Mouse (Mus musculus) 416B (cell line): ENCODE measurements around the gene Rlbp1.

Experiments used
- DNase-seq: peaks from one replicate; pipeline ENCODE4 v3.0.0; 2011; ENCODE audit warnings: low read depth

The Rlbp1 gene

GRCm38 (mm10) chr7:79386422-79387133 lies at the start of gene Rlbp1:
Gene Rlbp1 (minus strand): TSS chr7:79387048.
- no peak for DNase-seq

- no peak for DNase-seq
Observed at GRCm38 (mm10) chr7:79428243-79428642, 41.4 kb upstream of the Rlbp1 start.

- DNase-seq, result no peak
Observed at GRCm38 (mm10) chr7:79425804-79426203, 39.0 kb upstream of the Rlbp1 start.

GRCm38 (mm10) chr7:79422876-79423275 lies 36.0 kb upstream of the Rlbp1 start:
- DNase-seq, result peak; percentile 89

DNA sequence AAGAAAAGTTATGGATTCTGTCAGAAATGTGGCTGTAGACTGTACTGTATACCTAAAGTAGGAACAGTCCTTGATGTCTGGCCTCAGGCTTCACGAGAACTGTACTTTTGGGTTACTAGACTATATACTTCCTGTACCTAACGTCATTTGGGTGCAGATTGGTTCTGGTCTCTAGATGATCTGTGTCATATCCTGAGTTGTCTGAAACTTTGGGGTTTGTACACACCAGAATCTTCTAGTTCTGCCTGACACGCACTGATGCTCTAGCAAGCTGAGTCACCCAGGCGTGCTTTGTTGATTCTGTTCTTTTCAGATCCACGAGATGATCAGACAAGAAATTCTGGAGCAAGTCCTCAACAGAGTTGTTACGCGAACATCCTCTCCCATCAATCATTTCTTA lies 33.1 kb upstream of the Rlbp1 start:
- DNase-seq, result peak; percentile 68

- no peak for DNase-seq
Observed at GRCm38 (mm10) chr7:79414449-79415375, 27.9 kb upstream of the Rlbp1 start.

DNA sequence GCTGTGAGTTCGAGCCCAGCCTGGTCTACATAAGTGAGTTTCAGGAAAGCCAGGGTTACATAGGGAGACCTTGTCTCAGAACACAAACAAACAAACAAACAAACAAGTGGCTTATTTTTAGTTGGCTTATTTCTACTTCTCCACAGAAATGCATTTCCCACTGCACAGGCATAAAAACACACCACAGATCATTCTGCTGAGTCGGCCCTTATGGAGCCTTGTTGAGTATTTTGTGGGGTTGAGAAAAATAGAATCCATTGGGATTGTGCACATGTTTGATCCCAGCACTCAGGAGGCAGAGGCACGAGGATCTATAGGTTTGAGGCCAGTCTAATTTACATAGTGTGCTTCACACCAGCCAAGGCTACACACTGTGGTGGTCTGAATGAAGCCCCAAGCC lies 13.4 kb upstream of the Rlbp1 start:
- no peak for DNase-seq

GRCm38 (mm10) chr7:79398971-79399370 lies 12.1 kb upstream of the Rlbp1 start:
- no peak for DNase-seq

- no peak for DNase-seq
Observed at GRCm38 (mm10) chr7:79398426-79398825, 11.6 kb upstream of the Rlbp1 start.

DNA sequence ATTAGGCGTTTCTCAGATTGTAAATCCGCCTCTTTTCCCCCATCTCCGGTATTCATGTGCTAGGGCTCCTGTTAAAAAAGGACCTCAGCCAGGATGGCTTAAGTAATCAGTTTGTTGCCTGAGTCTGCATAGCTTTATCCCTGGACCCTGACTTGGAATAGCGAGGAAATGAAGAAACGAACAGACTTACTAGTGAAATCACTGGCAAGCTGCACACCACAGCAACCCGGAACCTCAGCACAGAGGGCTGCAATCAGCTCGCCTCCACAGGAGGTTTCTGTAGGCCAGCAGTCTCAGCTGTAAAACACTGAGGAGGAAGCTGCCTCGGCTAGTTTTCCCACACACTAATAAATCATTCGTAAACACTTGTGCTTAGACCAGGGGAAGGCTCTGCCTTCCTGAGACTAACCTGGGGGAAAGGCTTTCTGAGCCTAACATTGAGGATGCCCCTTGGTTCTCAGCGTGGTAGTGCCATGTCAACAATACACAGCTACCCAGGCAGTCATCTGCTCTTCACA lies 10.7 kb upstream of the Rlbp1 start:
- DNase-seq, result no peak

GRCm38 (mm10) chr7:79395186-79395585 lies 8.3 kb upstream of the Rlbp1 start:
- no peak for DNase-seq

DNA sequence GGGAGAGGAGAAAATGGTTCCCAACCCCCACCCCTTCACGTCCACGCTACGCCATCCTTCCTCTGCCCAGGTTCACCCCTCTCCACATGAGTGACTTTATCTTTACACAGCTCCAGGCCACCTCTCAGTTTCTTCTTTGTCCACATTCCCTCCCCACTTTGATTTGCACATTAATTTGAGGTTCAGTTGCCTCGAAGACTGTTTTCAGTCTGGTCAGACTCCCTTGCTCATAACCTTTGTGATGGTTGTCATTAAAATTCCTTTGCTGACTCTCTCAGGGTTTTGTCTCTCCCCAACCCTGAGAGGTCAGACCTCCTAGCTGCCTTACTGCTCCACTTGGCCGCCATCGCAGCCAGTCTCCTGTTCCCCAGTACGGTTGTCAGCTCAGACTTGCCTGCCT lies 7.8 kb upstream of the Rlbp1 start:
- DNase-seq, result no peak

- DNase-seq, result no peak
Observed at GRCm38 (mm10) chr7:79393924-79394323, 7.1 kb upstream of the Rlbp1 start.

DNA sequence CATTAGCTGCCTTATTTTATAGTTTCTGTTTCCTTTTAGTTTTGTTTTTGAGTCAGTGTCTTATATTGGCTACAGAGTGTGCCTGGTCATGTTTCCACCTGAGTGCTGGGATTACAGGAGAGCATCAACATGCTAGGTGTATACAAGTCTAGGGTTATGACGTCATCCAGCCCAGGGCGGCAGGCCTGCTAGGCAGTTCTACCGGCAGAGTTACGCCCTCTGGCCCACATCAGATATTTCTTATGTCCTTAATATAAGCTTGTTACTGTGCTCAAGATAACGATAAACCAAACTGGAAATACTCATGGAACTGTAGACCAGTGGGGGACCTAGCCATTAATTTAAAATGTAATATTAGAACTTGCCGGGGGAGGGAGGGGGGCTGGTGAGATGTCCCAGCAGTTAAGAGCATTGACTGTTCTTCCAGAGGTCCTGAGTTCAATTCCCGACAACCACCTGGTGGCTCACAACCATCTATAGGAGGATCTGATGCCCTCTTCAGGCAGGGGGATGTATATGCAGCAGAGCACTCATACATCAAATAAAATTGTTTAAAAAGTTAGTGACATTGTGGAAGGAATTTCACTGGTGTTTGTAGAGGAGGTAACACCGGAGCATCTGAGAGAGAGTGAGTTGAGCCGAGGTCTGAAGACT lies 6.1 kb upstream of the Rlbp1 start:
- DNase-seq, result peak; percentile 81

- peak; percentile 95 for DNase-seq
Observed at GRCm38 (mm10) chr7:79391883-79392649, 5.2 kb upstream of the Rlbp1 start, which contains the start of gene Fanci. Gene Fanci (plus strand): TSS chr7:79391929.

DNA sequence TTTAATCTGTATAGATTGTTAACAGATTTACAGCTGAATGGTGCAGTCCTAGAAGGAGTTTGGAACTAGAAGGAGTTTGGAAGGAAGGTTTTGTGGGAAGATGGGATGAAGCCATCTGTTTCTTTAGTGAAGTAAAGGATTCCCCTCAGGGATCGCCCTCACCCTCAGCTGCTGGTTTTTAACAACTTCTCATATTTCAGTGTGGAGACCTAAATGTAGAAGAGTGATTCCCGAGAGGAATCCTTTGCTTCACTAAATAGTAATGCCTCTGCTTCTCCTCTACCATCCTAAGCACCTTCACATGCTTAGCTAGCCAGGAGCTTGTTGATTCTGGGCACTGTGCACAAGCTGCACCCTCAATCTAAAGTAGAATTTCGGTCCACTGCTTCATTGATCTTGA lies 4.6 kb upstream of the Rlbp1 start:
- no peak for DNase-seq

DNA sequence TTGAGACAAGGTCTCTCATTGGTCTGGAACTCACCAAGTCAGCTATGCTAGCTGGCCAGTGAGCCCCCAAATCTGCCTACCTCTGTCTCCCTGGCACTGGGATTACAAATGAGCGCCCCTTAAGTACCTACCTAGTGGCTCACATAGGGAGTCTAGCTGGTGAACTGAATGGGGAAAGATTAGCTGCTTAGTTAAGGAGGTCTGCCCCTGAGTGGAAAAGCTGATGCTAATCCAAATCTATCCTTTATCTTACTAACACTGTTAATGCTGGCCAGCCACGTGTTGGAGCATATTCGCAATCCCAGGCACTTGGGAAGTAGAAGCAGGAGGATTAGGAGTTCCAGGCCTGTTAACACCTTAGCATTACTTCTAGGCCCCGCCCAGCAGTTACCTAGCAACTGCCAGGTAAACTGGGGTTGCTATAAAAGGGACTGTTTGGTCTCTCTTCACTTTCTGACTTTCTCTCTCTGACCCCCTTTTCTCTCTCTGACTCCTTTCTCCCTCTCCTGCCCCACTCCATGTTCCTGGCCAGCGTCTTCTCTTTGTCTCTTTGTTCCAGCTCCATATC lies 3.4 kb upstream of the Rlbp1 start:
- no peak for DNase-seq

DNA sequence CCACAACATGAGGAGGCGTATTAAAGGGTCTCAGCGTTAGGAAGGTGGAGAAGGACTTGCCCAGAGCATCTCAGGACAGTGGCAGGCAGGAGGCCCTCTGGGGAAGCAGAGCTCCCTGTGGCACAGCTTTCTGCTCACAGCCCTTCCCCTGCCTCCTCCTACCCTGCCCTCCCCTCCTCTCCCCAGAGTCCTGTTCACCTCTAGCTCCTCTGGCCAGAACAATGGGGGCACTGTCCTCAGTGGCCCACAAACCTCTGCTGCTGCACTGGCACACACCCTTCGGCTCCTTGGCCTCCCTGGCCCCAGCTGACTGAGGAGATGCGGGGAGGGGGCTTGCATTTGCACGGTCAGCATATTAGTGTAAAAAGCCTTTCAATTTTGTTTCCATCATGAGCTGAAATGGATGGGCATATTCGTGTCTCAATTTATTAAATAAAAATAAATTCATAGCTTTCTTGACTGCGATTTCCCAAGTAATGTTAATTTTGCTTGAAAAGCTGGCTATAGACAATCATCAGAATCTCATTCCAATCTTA lies 1.9 kb upstream of the Rlbp1 start:
- no peak for DNase-seq

DNA sequence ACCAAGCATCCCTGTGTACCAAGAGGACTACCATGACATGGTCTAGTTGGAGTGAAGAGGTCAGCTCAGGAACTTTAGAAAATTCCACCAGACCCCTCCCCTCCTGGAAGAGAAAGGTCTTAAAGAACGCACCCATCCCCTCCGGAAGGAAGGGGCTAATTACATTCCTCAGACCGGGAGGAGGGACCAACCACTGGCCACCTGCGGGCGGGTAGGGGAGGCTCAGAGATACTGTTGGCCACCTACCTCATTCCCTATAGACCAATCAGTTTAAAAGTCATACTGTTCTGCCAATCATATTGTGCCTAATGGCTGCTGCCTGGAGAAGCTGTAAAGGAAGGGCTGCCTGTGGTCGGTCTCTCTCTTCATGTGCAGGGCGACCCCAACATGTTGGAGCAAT lies 1.1 kb upstream of the Rlbp1 start:
- DNase-seq, result no peak

DNA sequence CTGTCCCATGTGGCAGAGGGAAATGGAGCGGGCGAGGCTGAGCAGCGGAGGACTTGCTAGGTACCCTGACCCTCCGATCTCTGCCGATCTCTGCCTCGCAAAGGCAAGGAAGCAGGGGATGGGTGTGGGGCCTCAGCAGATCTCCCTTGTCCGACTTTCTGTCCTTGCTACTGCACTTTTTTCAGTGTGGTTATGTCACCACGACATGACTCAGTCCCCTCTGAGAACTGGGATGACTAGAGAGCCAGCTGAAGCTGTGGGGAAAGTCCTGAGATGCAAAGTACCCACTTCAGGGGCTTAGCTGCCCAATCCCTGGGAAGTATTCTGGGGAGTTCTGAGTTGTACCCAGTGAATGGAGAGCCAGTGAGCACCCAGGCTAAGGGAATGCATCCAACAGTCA lies 292 bp upstream of the Rlbp1 start:
- peak; percentile 15 for DNase-seq
